Mouse (Mus musculus) liver, adult 2 months (tissue): ENCODE data around the gene Gm29564. TPM values are rescaled to one million over a fixed set of nuclear protein-coding genes. Genes with fewer than 3 reads are reported as not detected.
"Not testable (repeated sequence)": the region's sequence is repeated elsewhere in the genome, so short reads cannot be mapped to it uniquely, and the experiment has no call there.

Source experiments
- DNase-seq: peaks from one replicate; pipeline ENCODE4 v3.0.0-alpha.2; 2011; ENCODE audit warnings: low read depth, low spot score; ENCODE audit errors: extremely low read depth
- H3K27ac ChIP-seq: fragments of 200-500 bp; replicated peaks from 2 replicates; pipeline ENCODE4 v1.5.1; 2012; ENCODE audit warnings: low read depth, mild to moderate bottlenecking, control low read depth, inconsistent platforms, low read length; ENCODE audit not compliant: insufficient read depth
- H3K27me3 ChIP-seq: fragments of 200-500 bp; 2 replicates; pipeline ENCODE4 v1.6.1; 2012; ENCODE audit warnings: mild to moderate bottlenecking, moderate library complexity, low read length, inconsistent platforms; ENCODE audit not compliant: control insufficient read depth, insufficient read depth
- H3K36me3 ChIP-seq: fragments of 200-500 bp; 2 replicates; pipeline ENCODE4 v1.6.1; 2012; ENCODE audit warnings: low read length, inconsistent platforms; ENCODE audit not compliant: control insufficient read depth, insufficient read depth
- H3K4me1 ChIP-seq: fragments of 200-500 bp; 2 replicates; pipeline ENCODE4 v1.6.1; 2011; ENCODE audit warnings: low read length; ENCODE audit not compliant: control insufficient read depth, insufficient read depth
- H3K4me3 ChIP-seq: fragments of 200-500 bp; 2 replicates; pipeline ENCODE4 v1.5.1; 2011; ENCODE audit warnings: low read depth, mild to moderate bottlenecking, control low read depth, low read length, moderate library complexity; ENCODE audit not compliant: insufficient read depth
- H3K79me2 ChIP-seq: fragments of 200-500 bp; 2 replicates; pipeline ENCODE4 v1.6.1; 2012; ENCODE audit warnings: inconsistent platforms, mild to moderate bottlenecking, low read length, moderate library complexity; ENCODE audit not compliant: control insufficient read depth, insufficient read depth
- H3K9ac ChIP-seq: fragments of 200-500 bp; 2 replicates; pipeline ENCODE4 v1.6.1; 2012; ENCODE audit warnings: low read depth, mild to moderate bottlenecking, control low read depth, inconsistent platforms, low read length
- WGBS: fragments of 180-500 bp; shearing (Covaris S2); methylation state at CpG from one replicate; pipeline ENCODE4 v1.1.7; 2018; 5-methylcytosine and 5-hydroxymethylcytosine counted together
- polyA plus RNA-seq: library from polyadenylated mRNA; depleted of rRNA; stranded (reverse); fragments of >200 nt; gene quantifications from 2 replicates; pipeline ENCODE4 v1.2.3, GENCODE M21; 2012; rRNA removed
- total RNA-seq: library from RNA; depleted of rRNA; stranded (reverse); fragments of >200 nt; gene quantifications from 2 replicates; pipeline ENCODE4 v1.2.3, GENCODE M21; 2014; rRNA removed

Gene Gm29564
- not detected in 2 replicates for total RNA-seq
- polyA plus RNA-seq: not detected in 2 replicates

- not testable (repeated sequence) for H3K27me3 ChIP-seq, H3K36me3 ChIP-seq, H3K4me3 ChIP-seq, H3K79me2 ChIP-seq, DNase-seq, H3K4me1 ChIP-seq, H3K9ac ChIP-seq, H3K27ac ChIP-seq
- no CpG with 5 or more reads among the region's 6 CpGs for WGBS
Observed at GRCm38 (mm10) chrY:78212693-78213092, at the start of gene Gm29564. Gm29564 (plus strand) TSS chrY:78212993.

Other genes starting within 250 kb of the Gm29564 start
- not detected in 2 replicates for gene Gm20867, start 249.8 kb upstream of the Gm29564 start, total RNA-seq
- not detected in 2 replicates for gene Gm20867, start 249.8 kb upstream of the Gm29564 start, polyA plus RNA-seq